Mouse (Mus musculus) bone marrow macrophage, adult 2 months (primary cell): Measurements from ENCODE around the gene Gpr152. TPM values are rescaled to one million over a fixed set of nuclear protein-coding genes. Genes with fewer than 3 reads are reported as not detected.
A peak's percentile ranks its signal among the peaks of the same experiment; 100 is the strongest.

Experiments
- H3K27ac ChIP-seq: 2 replicates; pipeline ENCODE4 v1.5.1; 2012; ENCODE audit warnings: low read depth, low read length; ENCODE audit not compliant: insufficient read depth
- H3K4me1 ChIP-seq: 2 replicates; pipeline ENCODE4 v1.6.1; 2012; ENCODE audit warnings: low read length; ENCODE audit not compliant: control insufficient read depth, insufficient read depth
- H3K4me3 ChIP-seq: 2 replicates; pipeline ENCODE4 v1.5.1; 2012; ENCODE audit warnings: mild to moderate bottlenecking, low read length, moderate library complexity; ENCODE audit not compliant: insufficient read depth
- CTCF ChIP-seq: IDR thresholded peaks from 2 replicates; pipeline ENCODE4 v1.5.1; 2012; ENCODE audit warnings: low read depth, mild to moderate bottlenecking, low read length, moderate library complexity
- POLR2A ChIP-seq: IDR thresholded peaks from 2 replicates; pipeline ENCODE4 v1.6.1; 2012; ENCODE audit warnings: mild to moderate bottlenecking, low read depth, low read length, borderline replicate concordance
- polyA plus RNA-seq: library from polyadenylated mRNA; stranded (reverse); fragments of >200 nt; gene quantifications from 2 replicates; pipeline ENCODE4 v1.2.4, GENCODE M21; 2012; ENCODE audit not compliant: missing spikeins, insufficient read depth, insufficient read length

The Gpr152 gene
- polyA plus RNA-seq, 1 experiment, result not detected

GRCm38 (mm10) chr19:4148491-4148806 lies 8.9 kb downstream of the Gpr152 start, which contains the start of gene Coro1b:
Gene Coro1b (plus strand): TSS chr19:4148619.
- Histone ChIP-seq H3K27ac (peak within 1 kb of the TSS; percentile 67), H3K4me1 (peaks cover 51% of the 10 kb centered on the region), H3K4me3 (peak within 1 kb of the TSS; percentile 60)
- TF ChIP-seq POLR2A (no peak), CTCF (no peak)

- peak overlapping the region; percentile 57 for H3K27ac ChIP-seq
- TF ChIP-seq CTCF, result no peak
- no peak for TF ChIP-seq POLR2A
- H3K4me3 ChIP-seq, result peak overlapping the region; percentile 60
- H3K4me1 ChIP-seq, result peaks cover 47% of the 10 kb centered on the region
These were observed 9.2 kb downstream of the Gpr152 start for GRCm38 (mm10) chr19:4148819-4149218.

- Histone ChIP-seq H3K4me3 (peak overlapping the region; percentile 60), H3K4me1 (peaks cover 43% of the 10 kb centered on the region), H3K27ac (no peak overlapping the region)
- TF ChIP-seq POLR2A, result no peak
These were observed 9.7 kb downstream of the Gpr152 start for GRCm38 (mm10) chr19:4149283-4149682.

- Histone ChIP-seq H3K27ac (no peak overlapping the region), H3K4me3 (peak overlapping the region; percentile 60), H3K4me1 (peaks cover 37% of the 10 kb centered on the region)
- TF ChIP-seq POLR2A (no peak), CTCF (no peak)
These were observed 10.3 kb downstream of the Gpr152 start for GRCm38 (mm10) chr19:4149764-4150461.

GRCm38 (mm10) chr19:4150567-4151487 lies 11.2 kb downstream of the Gpr152 start:
- peaks cover 29% of the 10 kb centered on the region for H3K4me1 ChIP-seq
- H3K27ac ChIP-seq, result no peak overlapping the region
- TF ChIP-seq CTCF (no peak), POLR2A (no peak)
- H3K4me3 ChIP-seq, result no peak overlapping the region

- H3K4me1 ChIP-seq, result peaks cover 24% of the 10 kb centered on the region
- no peak overlapping the region for H3K4me3 ChIP-seq
- TF ChIP-seq CTCF, result no peak
- no peak overlapping the region for H3K27ac ChIP-seq
These were observed 11.9 kb downstream of the Gpr152 start for GRCm38 (mm10) chr19:4151488-4151860.

- Histone ChIP-seq H3K4me1 (peaks cover 20% of the 10 kb centered on the region), H3K27ac (no peak overlapping the region), H3K4me3 (no peak overlapping the region)
- TF ChIP-seq POLR2A, result no peak
These were observed 12.3 kb downstream of the Gpr152 start for GRCm38 (mm10) chr19:4151898-4152297.

- no peak overlapping the region for H3K4me3 ChIP-seq
- H3K4me1 ChIP-seq, result peaks cover 14% of the 10 kb centered on the region
- TF ChIP-seq CTCF (no peak), POLR2A (no peak)
- H3K27ac ChIP-seq, result no peak overlapping the region
These were observed 13.1 kb downstream of the Gpr152 start for GRCm38 (mm10) chr19:4152445-4153231.

- Histone ChIP-seq H3K27ac (no peak within 1 kb of the TSS), H3K4me1 (peaks cover 8% of the 10 kb centered on the region), H3K4me3 (no peak within 1 kb of the TSS)
- TF ChIP-seq CTCF (no peak), POLR2A (no peak)
These were observed 13.7 kb downstream of the Gpr152 start, which contains the start of gene Ptprcap for GRCm38 (mm10) chr19:4153232-4153654. Gene Ptprcap (plus strand): TSS chr19:4153604.
